Mouse (Mus musculus) T-helper 17 cell (primary cell): ENCODE data around the gene Crybb2.

Source experiments
- in situ Hi-C, 2 experiments: fragments of 300-600 bp; cut with MboI, MseI; formaldehyde crosslinking; loops; 1 replicate in 1 of 2; 2 replicates in 1 of 2; pipeline ENCODE4 v1.15.1; 2025; ENCODE audit warnings: high pct_unique_total_duplicates in 2 of 2

The Crybb2 gene

DNA sequence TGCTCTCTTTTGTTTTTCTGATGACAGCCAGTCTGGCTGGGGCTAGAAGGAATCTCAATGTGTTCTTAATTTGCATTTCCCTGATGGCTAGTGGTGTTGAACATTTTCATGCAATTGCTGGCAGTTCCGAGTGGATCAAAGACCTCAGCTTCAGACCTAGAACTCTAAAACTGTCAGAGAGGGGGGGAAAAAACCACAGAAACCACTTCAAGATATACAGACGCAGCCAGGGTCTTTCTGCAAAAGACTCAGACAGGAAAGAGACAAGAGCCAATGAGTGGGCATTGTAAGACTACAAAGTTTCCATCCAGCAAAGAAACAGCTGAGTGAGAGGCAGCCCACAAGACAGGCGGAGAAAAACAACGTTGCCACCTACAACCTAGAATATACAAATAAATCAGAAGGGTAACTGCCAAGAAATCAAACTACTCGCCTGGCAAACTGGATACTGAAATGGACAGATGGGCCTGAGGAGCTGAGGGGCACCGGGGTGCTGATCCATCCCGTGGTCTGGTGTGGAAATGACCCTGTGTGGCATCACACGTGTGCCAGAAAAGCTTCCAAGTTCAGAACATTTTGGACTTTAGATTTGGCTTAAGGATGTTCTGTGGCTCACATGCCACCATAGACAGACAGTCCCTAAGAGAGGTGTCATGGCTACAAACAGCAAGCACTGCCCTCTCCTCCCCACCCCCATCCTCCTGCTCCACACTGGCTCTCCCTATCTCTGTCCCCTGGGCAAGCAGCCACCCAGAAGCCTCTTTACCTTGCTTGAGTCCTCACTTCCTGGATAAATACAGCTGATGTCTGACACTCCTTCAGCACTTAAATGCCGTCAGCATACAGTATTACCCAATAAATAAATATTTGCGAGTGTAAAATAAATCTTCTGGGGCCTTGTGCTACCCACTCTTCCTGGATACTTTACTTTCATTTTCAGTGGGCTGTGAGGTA, 34.5 kb downstream of the Crybb2 start:
- in situ Hi-C loops, result no loop called here

DNA sequence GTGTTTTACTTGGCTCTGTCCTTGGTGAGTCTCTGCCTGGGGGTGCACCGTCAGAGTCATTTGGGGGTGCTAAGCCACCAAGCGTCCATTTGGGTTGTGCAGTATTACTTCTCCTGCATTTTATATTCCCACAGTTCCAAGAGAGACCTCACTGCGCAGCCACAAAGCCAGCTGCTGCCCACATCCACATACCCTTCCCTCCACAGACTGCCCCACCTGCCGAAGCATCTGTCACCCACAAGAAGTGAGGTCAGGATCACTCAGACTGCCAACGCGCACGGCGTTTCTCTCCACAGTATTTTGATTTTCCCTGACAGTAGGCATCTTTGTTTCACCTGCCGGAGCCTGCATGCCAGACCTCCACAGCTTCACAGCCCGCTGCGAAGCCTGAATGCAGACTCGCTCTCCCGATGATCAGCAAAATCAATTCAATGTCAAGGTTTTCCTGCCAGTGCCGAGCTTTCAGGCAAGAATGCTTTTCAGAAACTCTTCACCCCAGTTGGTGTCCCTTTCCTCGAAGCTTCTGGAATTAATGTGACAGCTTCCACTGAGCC, 38.6 kb downstream of the Crybb2 start:
- in situ Hi-C loops, result no loop called here

DNA sequence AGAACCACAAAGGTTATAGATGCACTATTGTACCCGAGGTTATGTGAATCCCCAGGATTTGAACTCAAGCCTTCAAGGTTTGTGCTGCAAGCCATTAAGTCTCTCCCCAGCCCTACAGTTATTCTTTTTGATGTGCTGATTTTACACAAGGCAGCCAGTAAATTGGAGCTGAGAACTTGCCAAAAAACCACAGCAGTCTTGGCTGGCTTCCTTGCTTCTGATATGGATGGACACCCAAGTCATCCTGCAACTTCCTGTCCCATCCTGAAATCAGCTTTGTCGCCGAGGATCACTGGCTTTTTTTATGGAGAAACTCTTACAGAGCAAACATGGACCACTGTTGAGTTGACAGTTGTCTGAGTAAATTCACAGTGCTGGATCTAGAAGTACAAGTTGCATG, 39.8 kb downstream of the Crybb2 start:
- in situ Hi-C loops, result no loop called here

DNA sequence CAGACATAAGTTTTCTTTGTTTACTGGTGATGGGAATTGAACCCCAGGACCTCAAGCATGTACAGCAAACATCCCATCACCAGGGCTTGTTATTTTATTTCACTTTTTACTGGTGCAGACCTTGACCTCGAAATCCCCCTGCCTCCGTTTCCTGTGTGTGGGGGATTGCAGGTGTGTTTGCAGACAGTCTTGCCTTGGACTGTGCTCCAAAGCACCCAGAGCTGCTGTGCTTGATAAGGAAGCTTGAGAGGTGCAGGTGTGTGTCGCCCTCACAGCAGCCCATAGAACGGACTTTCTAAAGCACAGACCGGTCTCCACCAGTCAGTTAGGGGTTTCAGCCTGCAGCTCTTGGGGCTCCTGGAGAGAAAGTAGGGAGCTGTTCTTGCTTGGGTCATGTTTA, 43.2 kb downstream of the Crybb2 start:
- in situ Hi-C loops, result loop anchor here in 1 of 2 experiments (10.0 kb wide), 1 partner anchor 1732 kb away; no protein-coding TSS in a partner anchor

DNA sequence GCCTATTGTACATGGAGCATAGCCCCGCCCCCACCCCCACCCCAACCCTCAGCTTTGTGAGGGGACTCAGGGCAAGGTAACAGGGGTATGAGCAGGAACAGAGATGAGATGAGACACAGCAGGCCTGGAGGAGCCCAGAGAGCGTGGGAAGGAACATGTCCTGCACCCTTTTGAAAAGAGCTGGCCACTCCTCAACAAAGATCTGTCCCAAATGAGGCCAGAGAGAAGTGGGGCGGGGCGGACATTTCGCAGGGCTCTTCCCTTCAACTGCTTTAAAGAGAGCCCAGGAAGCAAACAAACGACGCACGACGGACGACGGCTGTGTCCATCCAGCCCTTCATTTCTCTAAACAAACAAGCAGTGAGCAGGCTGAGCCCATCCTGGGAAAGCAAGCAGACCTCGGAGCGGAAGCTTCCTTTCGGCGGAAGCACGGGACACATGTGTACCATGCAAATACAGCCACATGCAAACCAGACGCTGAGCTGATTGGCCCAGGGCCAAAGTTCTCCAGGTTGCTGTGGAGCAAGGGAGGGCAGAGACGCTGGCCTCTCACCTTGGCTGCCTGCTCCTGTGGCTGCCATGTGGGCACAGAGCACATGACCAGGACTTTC, 45.7 kb downstream of the Crybb2 start:
- in situ Hi-C loops, result loop anchor here in 1 of 2 experiments (10.0 kb wide), 1 partner anchor 1729 kb away; no protein-coding TSS in a partner anchor

DNA sequence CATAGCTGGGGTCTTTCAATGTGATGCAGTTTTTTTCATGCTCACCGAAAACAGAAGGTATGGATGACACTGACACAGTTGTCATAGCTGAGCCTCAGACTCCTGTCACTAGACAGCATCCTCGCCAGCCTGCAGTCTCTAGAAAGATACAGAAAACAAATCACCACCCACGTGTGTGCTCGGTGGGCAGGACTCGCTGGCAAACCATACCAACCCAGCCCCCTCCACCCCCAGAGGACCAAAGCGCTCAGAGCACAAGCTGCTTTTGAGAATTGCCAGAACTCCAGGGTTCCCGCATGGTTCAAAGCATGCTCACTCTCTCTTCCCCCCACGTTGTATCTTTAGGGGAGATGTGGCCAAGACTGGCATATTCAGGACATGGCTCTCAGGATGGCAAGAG, 51.7 kb downstream of the Crybb2 start:
- in situ Hi-C loops, result no loop called here

DNA sequence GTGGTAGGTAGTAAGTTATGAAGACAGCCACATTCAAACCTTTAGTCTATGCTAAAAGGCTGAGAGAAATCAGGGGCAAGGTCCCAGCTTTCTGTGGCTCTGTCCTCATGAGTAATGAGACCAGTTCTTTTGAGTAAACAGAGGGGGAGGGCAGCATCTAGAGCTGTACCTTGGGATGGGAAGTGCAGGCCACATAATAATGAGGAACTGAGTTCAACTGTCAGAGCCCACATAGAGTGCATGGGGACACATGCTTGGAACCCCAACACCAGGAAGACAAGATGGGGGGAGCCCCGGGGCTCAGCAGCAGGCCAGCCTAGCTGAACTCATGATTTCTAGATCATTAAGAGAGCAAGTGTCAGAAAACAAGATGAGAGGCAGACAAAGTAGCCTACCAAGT, 52.9 kb downstream of the Crybb2 start:
- in situ Hi-C loops, result no loop called here

DNA sequence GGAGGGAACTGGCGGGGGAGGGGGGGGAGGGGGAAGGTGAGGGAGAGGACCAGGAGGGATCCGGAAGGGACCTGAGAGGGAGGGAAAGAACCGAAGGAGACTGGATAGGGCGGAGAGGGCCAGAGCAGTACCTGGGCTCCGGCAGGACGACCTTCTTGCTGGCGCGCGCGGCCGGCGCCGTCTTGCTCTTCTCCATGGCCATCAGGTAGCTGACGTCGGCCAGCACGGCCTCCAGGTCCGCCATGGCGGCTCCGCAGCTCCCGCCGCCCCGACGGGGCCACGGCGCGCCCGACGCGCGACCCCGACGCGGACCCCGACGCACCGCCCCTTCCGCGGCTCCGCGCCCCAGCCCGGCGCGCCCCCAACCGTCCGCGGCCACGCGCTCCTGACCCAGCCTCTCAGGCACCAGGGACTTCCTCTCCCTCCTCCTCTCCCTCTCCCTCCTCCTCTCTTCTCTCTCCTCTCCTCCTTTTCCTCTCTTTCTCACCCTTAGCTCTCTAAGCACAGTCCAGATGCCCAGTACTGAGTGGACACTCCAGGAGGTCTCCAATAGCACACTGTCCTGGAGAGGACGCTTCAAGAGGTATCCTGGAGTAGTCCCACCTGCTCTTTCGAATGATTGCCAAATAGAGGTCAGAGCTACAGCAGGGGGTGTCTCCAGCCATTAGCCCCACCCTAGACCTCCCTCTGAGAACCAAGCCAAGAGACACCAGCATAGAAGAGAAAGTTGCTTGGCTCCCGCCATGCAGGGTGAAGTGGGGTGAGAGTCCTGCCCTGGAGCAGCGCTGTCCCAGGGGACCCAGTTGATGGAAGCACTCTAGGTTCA, 54.5 kb downstream of the Crybb2 start, which contains the start of gene Grk3:
Gene Grk3, minus strand, starts transcription at position 556 of the 826 bp plus-strand sequence.
- in situ Hi-C loops, result no loop called here

DNA sequence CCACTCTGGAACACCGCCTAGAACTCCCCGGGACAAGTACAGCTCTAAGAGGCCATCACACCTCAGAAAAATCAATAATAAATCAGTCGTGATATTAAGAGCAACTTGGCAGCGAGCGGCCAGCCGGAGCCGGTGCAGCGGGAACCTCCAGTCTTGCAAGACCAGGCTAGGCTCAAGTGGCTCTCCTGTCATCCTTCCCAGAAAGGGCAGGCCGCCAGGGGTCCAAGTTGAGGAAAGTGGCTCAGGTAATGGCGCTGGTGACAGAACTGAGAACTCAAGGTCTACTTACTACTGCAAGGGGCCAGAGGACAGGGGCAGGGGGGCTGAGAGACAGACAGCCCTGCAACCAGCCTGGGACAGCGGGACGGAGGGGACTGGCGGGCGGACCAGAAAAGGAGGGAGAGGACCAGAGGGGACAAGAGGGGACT, 55.1 kb downstream of the Crybb2 start:
- in situ Hi-C loops, result no loop called here

DNA sequence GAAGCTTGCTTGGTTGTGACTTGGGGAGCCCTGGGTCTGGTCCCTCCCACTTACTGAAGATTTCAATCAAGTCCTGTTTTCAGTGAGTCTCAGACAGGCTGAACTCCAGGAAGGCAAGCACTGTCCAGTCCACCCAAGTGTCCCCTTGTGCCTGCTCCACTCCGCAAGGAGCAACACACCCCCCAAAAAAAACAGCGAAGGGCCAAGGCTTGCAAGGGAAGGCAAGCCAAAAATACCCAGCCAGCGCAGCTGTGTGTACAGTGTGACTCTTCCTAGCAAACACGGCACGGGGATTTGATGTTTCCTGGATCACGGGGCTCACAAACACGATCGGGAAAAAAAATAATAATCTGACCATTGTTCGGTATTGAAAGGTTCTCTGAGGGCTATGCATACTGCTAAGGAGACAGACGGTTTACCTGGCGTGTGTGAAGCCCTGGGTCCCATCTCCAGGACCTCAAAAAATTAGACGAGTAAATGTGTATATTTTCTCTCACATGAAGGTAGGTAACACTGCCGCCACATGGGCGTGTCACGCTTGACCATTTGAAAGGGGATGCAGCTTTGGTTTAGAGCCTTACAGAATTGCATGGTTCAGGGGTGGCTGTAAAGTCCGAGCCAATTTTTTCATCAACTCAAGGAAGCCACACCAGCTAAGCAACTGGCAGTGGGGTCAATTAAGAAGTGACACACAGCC, 55.7 kb downstream of the Crybb2 start:
- in situ Hi-C loops, result no loop called here

DNA sequence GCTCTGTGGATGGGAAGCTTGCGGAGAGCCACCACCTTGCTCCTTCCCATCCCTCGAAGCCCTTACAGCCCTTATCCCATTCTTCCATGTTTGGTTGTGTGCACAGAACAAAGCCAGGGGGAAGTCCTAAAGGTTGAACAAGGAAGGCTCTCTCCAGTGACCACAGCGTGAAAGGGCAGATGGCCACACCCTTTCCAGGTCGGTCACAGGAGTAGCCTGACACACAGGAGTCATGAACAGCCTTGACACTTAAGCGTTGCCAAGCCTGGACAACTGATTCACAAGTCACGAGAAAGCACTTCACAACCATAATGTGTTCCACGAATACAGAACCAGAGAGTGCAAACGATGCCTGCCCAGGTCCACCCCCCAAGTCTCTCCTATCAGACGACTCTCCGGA, 58.0 kb downstream of the Crybb2 start:
- in situ Hi-C loops, result no loop called here

DNA sequence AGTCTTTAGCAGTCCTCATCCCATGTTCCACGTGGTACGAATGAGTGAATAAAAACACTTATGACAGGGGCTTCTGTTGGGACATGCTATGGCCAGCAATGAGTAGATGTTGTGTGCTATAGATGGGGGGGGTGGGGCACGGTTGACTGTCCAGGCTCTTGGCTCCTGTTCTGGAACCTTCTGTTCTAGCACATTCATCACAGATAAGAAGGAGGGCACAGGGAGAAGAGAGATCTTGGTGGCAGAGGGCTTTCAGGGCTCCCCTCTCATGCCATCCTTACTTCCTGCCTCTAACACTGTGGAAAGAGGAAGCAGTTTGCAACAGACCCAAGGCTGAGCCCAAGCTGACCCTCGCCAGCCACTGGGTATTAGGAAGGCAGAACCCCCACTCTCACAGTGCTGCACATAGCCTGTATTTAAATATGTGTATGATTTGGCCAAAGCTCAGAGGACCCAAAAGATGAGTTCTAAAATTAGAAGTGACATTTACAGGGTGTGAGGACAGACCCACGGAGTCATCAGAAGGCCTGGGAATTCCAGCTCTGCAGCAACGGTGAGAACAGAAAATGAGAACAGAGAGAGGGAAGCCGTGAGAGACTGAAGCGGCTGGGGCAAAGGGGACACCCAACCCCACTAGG, 60.6 kb downstream of the Crybb2 start:
- in situ Hi-C loops, result no loop called here

DNA sequence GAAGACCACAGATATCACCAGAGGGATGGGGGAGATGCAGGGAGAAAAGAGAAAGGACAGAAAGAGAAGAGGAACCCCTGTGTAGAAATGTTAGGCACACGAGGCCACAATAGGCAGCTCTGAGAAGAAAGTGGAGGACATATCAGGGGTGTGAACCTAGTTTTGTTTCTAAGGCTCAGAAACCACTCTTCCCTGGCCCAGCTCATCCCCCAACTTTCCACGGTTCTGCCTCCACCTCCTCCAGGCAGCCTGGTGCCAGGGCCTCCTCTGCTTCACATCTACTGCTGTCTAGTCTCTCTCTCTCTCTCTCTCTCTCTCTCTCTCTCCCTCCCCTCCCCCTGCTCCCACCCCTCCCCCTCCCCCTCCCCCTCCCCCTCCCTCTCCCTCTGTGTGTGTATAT, 61.4 kb downstream of the Crybb2 start:
- in situ Hi-C loops, result no loop called here
